Mouse (Mus musculus) embryonic facial prominence, embryonic 12.5 days (tissue): ENCODE results near the gene Arid3c. TPM values are rescaled to one million over a fixed set of nuclear protein-coding genes. Genes with fewer than 3 reads are reported as not detected.

ENCODE experiments used
- ATAC-seq: fragments of 200-750 bp; cut with Nextera tagmentation; 2 replicates; pipeline ENCODE4 v1.8.0; 2017; ENCODE audit not compliant: insufficient number of reproducible peaks, insufficient read depth, low FRiP score, low TSS enrichment
- H3K27ac ChIP-seq: fragments of 300-500 bp; sonication (generic); 2 replicates; pipeline ENCODE4 v1.5.1; 2016; ENCODE audit warnings: mild to moderate bottlenecking
- H3K27me3 ChIP-seq: fragments of 300-500 bp; sonication (generic); 2 replicates; pipeline ENCODE4 v1.6.1; 2016; ENCODE audit warnings: mild to moderate bottlenecking, moderate library complexity
- H3K36me3 ChIP-seq: fragments of 300-500 bp; sonication (generic); 2 replicates; pipeline ENCODE4 v1.6.1; 2016; ENCODE audit warnings: mild to moderate bottlenecking
- H3K4me1 ChIP-seq: fragments of 300-500 bp; sonication (generic); 2 replicates; pipeline ENCODE4 v1.6.1; 2016
- H3K4me2 ChIP-seq: fragments of 300-500 bp; sonication (generic); replicated peaks from 2 replicates; pipeline ENCODE4 v1.6.1; 2016; ENCODE audit warnings: mild to moderate bottlenecking, moderate library complexity
- H3K4me3 ChIP-seq: fragments of 300-500 bp; sonication (generic); 2 replicates; pipeline ENCODE4 v1.5.1; 2016; ENCODE audit warnings: mild to moderate bottlenecking
- H3K9ac ChIP-seq: fragments of 300-500 bp; sonication (generic); 2 replicates; pipeline ENCODE4 v1.6.1; 2016; ENCODE audit warnings: mild to moderate bottlenecking, moderate library complexity
- H3K9me3 ChIP-seq: fragments of 300-500 bp; sonication (generic); 2 replicates; pipeline ENCODE4 v1.6.1; 2016; ENCODE audit warnings: mild to moderate bottlenecking, moderate library complexity
- WGBS: fragments of 180-500 bp; shearing (Covaris S2); methylation state at CpG from one replicate; pipeline ENCODE4 v1.1.7; 2016; 5-methylcytosine and 5-hydroxymethylcytosine counted together
- polyA plus RNA-seq: library from polyadenylated mRNA; unstranded; fragments of >200 nt; fragmentation: Nextera tagmentation; extraction: Ambion mirVana; gene quantifications from 2 replicates; pipeline ENCODE4 v1.2.1, GENCODE M21; 2016

The Arid3c gene
- polyA plus RNA-seq, 1 experiment from 2014 or later, result not detected

GRCm38 (mm10) chr4:41760288-41760721 is 29.4 kb upstream of the Arid3c start:
- Histone ChIP-seq H3K4me2 (peak overlapping the region; percentile 85), H3K9me3 (no peaks in the 10 kb centered on the region), H3K27ac (peak overlapping the region; percentile 98), H3K4me1 (peaks cover 32% of the 10 kb centered on the region), H3K4me3 (peak overlapping the region; percentile 60), H3K9ac (peak overlapping the region; percentile 68), H3K27me3 (no peaks in the 10 kb centered on the region), H3K36me3 (peaks cover 8% of the 10 kb centered on the region; the same call in 1 of the 2 replicates)
- WGBS, result under 1% methylated on average over 15 of the region's 15 CpGs
- peak; percentile 87 for ATAC-seq

GRCm38 (mm10) chr4:41759656-41760287 is 28.8 kb upstream of the Arid3c start:
- Histone ChIP-seq H3K27ac (peak overlapping the region; percentile 98), H3K9me3 (no peaks in the 10 kb centered on the region), H3K36me3 (peaks cover 8% of the 10 kb centered on the region; the same call in 1 of the 2 replicates), H3K9ac (peak overlapping the region; percentile 68), H3K4me3 (peak overlapping the region; percentile 60), H3K4me2 (peak overlapping the region; percentile 85), H3K4me1 (peaks cover 34% of the 10 kb centered on the region), H3K27me3 (no peaks in the 10 kb centered on the region)
- 28% methylated on average over 6 of the region's 6 CpGs for WGBS
- no peak for ATAC-seq

GRCm38 (mm10) chr4:41759206-41759605 is 28.3 kb upstream of the Arid3c start:
- 85% methylated on average over 9 of the region's 9 CpGs for WGBS

GRCm38 (mm10) chr4:41758701-41759100 is 27.8 kb upstream of the Arid3c start:
- Histone ChIP-seq H3K27me3 (no peaks in the 10 kb centered on the region), H3K4me1 (peaks cover 37% of the 10 kb centered on the region), H3K4me2 (no peak overlapping the region), H3K27ac (no peak overlapping the region), H3K9me3 (no peaks in the 10 kb centered on the region), H3K9ac (no peak overlapping the region), H3K36me3 (peaks cover 8% of the 10 kb centered on the region; the same call in 1 of the 2 replicates), H3K4me3 (no peak overlapping the region)
- 90% methylated on average over 4 of the region's 4 CpGs for WGBS
- no peak for ATAC-seq

More at GRCm38 (mm10) chr4:41759206-41759605, 28.3 kb upstream of the Arid3c start:
- no peaks in the 10 kb centered on the region for H3K27me3 ChIP-seq
- no peak overlapping the region for H3K4me2 ChIP-seq
- peaks cover 37% of the 10 kb centered on the region for H3K4me1 ChIP-seq
- ATAC-seq, result no peak
- peaks cover 8% of the 10 kb centered on the region; the same call in 1 of the 2 replicates for H3K36me3 ChIP-seq
- no peak overlapping the region for H3K9ac ChIP-seq
- no peaks in the 10 kb centered on the region for H3K9me3 ChIP-seq
- no peak overlapping the region for H3K4me3 ChIP-seq
- 0 out of 2 replicates have a peak overlapping the region, but pooled peaks have one; percentile 98 for H3K27ac ChIP-seq

GRCm38 (mm10) chr4:41758021-41758420 is 27.1 kb upstream of the Arid3c start:
- 84% methylated on average over 11 of the region's 11 CpGs for WGBS
- Histone ChIP-seq H3K4me2 (no peak overlapping the region), H3K36me3 (peaks cover 8% of the 10 kb centered on the region; the same call in 1 of the 2 replicates), H3K4me1 (peaks cover 37% of the 10 kb centered on the region), H3K27ac (no peak overlapping the region), H3K4me3 (no peak overlapping the region), H3K27me3 (no peaks in the 10 kb centered on the region), H3K9ac (no peak overlapping the region), H3K9me3 (no peaks in the 10 kb centered on the region)
- ATAC-seq, result no peak

- Histone ChIP-seq H3K4me1 (peaks cover 31% of the 10 kb centered on the region), H3K9ac (no peak overlapping the region)
- 93% methylated on average over 13 of the region's 13 CpGs for WGBS
Observed at GRCm38 (mm10) chr4:41757321-41757720, 26.4 kb upstream of the Arid3c start.

GRCm38 (mm10) chr4:41756440-41756839 is 25.5 kb upstream of the Arid3c start:
- no peak overlapping the region for H3K27ac ChIP-seq
- ATAC-seq, result no peak
- H3K4me1 ChIP-seq, result peaks cover 23% of the 10 kb centered on the region
- H3K9ac ChIP-seq, result peak overlapping the region; percentile 24
- H3K4me3 ChIP-seq, result peak overlapping the region; percentile 63
- H3K9me3 ChIP-seq, result no peaks in the 10 kb centered on the region
- H3K27me3 ChIP-seq, result no peaks in the 10 kb centered on the region
- peaks cover 8% of the 10 kb centered on the region; the same call in 1 of the 2 replicates for H3K36me3 ChIP-seq
- H3K4me2 ChIP-seq, result peak overlapping the region; percentile 78
- WGBS, result 74% methylated on average over 8 of the region's 8 CpGs

More at GRCm38 (mm10) chr4:41757321-41757720, 26.4 kb upstream of the Arid3c start:
- Histone ChIP-seq H3K4me3 (no peak overlapping the region), H3K27me3 (no peaks in the 10 kb centered on the region), H3K9me3 (no peaks in the 10 kb centered on the region), H3K36me3 (peaks cover 8% of the 10 kb centered on the region; the same call in 1 of the 2 replicates), H3K4me2 (no peak overlapping the region), H3K27ac (no peak overlapping the region)
- no peak for ATAC-seq

- H3K27ac ChIP-seq, result peak within 1 kb of the TSS; percentile 81
- WGBS, result 0% methylated on average over 55 of the region's 57 CpGs
- ATAC-seq, result peak; percentile 37
Observed at GRCm38 (mm10) chr4:41755338-41756305, 24.7 kb upstream of the Arid3c start, which contains the start of gene Sigmar1. Gene Sigmar1 (minus strand): TSS chr4:41756157.

GRCm38 (mm10) chr4:41754797-41755337 is 23.9 kb upstream of the Arid3c start, which contains the start of gene Galt:
Gene Galt (plus strand): TSS chr4:41755228.
- H3K27ac ChIP-seq, result peak within 1 kb of the TSS; percentile 81
- peak within 1 kb of the TSS; percentile 73 for H3K9ac ChIP-seq
- no peaks in the 10 kb centered on the region for H3K27me3 ChIP-seq
- peak; percentile 30 for ATAC-seq
- H3K36me3 ChIP-seq, result peaks cover 8% of the 10 kb centered on the region; the same call in 1 of the 2 replicates
- peak within 1 kb of the TSS; percentile 78 for H3K4me2 ChIP-seq
- 14% methylated on average over 14 of the region's 14 CpGs for WGBS
- no peaks in the 10 kb centered on the region for H3K9me3 ChIP-seq
- peaks cover 12% of the 10 kb centered on the region for H3K4me1 ChIP-seq
- H3K4me3 ChIP-seq, result peak within 1 kb of the TSS; percentile 63

More at GRCm38 (mm10) chr4:41755338-41756305, 24.7 kb upstream of the Arid3c start, which contains the start of gene Sigmar1:
- Histone ChIP-seq H3K9ac (peak within 1 kb of the TSS; percentile 73), H3K4me3 (peak within 1 kb of the TSS; percentile 63), H3K4me2 (peak within 1 kb of the TSS; percentile 78), H3K9me3 (no peaks in the 10 kb centered on the region), H3K27me3 (no peaks in the 10 kb centered on the region), H3K4me1 (peaks cover 14% of the 10 kb centered on the region), H3K36me3 (peaks cover 8% of the 10 kb centered on the region; the same call in 1 of the 2 replicates)

- Histone ChIP-seq H3K4me1 (peaks cover 5% of the 10 kb centered on the region), H3K9ac (no peak overlapping the region), H3K36me3 (no peaks in the 10 kb centered on the region), H3K27me3 (no peaks in the 10 kb centered on the region), H3K4me2 (no peak overlapping the region), H3K9me3 (peaks cover 13% of the 10 kb centered on the region), H3K4me3 (no peak overlapping the region), H3K27ac (no peak overlapping the region)
- no peak for ATAC-seq
- 61% methylated on average over 1 of the region's 1 CpGs for WGBS
Observed at GRCm38 (mm10) chr4:41745021-41745420, 14.1 kb upstream of the Arid3c start.

GRCm38 (mm10) chr4:41744131-41744530 is 13.2 kb upstream of the Arid3c start:
- Histone ChIP-seq H3K36me3 (peaks cover 2% of the 10 kb centered on the region), H3K4me2 (no peak overlapping the region), H3K27ac (no peak overlapping the region), H3K9ac (no peak overlapping the region), H3K4me1 (peaks cover 14% of the 10 kb centered on the region), H3K9me3 (peaks cover 13% of the 10 kb centered on the region), H3K4me3 (no peak overlapping the region), H3K27me3 (no peaks in the 10 kb centered on the region)
- ATAC-seq, result no peak
- 60% methylated on average over 2 of the region's 2 CpGs for WGBS
